Mouse (Mus musculus) heart, embryonic 11.5 days (tissue): ENCODE results near the gene Tef. TPM values are rescaled to one million over a fixed set of nuclear protein-coding genes. Genes with fewer than 3 reads are reported as not detected.

Source experiments
- ATAC-seq: fragments of 200-750 bp; cut with Nextera tagmentation; replicated peaks from 2 replicates; pipeline ENCODE4 v1.8.0; 2017; ENCODE audit warnings: moderate library complexity; ENCODE audit not compliant: insufficient number of reproducible peaks, low FRiP score, low TSS enrichment
- H3K27ac ChIP-seq: fragments of 300-500 bp; sonication (generic); 2 replicates; pipeline ENCODE4 v1.5.1; 2014; ENCODE audit warnings: mild to moderate bottlenecking, low read depth, low read length
- H3K27me3 ChIP-seq: fragments of 300-500 bp; sonication (generic); 2 replicates; pipeline ENCODE4 v1.6.1; 2014; ENCODE audit warnings: mild to moderate bottlenecking, low read length, mixed read lengths; ENCODE audit not compliant: control insufficient read depth, insufficient read depth
- H3K36me3 ChIP-seq: fragments of 300-500 bp; sonication (generic); 2 replicates; pipeline ENCODE4 v1.6.1; 2014; ENCODE audit warnings: mild to moderate bottlenecking, low read length, moderate library complexity, mixed read lengths; ENCODE audit not compliant: control insufficient read depth, insufficient read depth
- H3K4me1 ChIP-seq: fragments of 300-500 bp; sonication (generic); 2 replicates; pipeline ENCODE4 v1.6.1; 2014; ENCODE audit warnings: low read length; ENCODE audit not compliant: control insufficient read depth, insufficient read depth
- H3K4me2 ChIP-seq: fragments of 300-500 bp; sonication (generic); 2 replicates; pipeline ENCODE4 v1.6.1; 2014; ENCODE audit warnings: mild to moderate bottlenecking, moderate library complexity
- H3K4me3 ChIP-seq: fragments of 300-500 bp; sonication (generic); 2 replicates; pipeline ENCODE4 v1.5.1; 2014; ENCODE audit warnings: low read depth, low read length
- H3K9ac ChIP-seq: fragments of 300-500 bp; sonication (generic); 2 replicates; pipeline ENCODE4 v1.6.1; 2014; ENCODE audit warnings: mild to moderate bottlenecking, low read depth, low read length, moderate library complexity
- H3K9me3 ChIP-seq: fragments of 300-500 bp; sonication (generic); replicated peaks from 2 replicates; pipeline ENCODE4 v1.6.1; 2016; ENCODE audit warnings: low read length; ENCODE audit not compliant: control insufficient read depth
- WGBS: fragments of 180-500 bp; shearing (Covaris S2); extraction: QIAGEN DNeasy Blood & Tissue Kit; methylation state at CpG from one replicate; pipeline ENCODE4 v1.1.7; 2014; ENCODE audit not compliant: insufficient replicate concordance; 5-methylcytosine and 5-hydroxymethylcytosine counted together
- polyA plus RNA-seq: library from polyadenylated mRNA; unstranded; fragments of >200 nt; fragmentation: Nextera tagmentation; extraction: Ambion mirVana; gene quantifications from 2 replicates; pipeline ENCODE4 v1.2.1, GENCODE M21; 2014

The Tef gene
- polyA plus RNA-seq, 1 experiment from 2014 or later = 15.0 TPM

DNA sequence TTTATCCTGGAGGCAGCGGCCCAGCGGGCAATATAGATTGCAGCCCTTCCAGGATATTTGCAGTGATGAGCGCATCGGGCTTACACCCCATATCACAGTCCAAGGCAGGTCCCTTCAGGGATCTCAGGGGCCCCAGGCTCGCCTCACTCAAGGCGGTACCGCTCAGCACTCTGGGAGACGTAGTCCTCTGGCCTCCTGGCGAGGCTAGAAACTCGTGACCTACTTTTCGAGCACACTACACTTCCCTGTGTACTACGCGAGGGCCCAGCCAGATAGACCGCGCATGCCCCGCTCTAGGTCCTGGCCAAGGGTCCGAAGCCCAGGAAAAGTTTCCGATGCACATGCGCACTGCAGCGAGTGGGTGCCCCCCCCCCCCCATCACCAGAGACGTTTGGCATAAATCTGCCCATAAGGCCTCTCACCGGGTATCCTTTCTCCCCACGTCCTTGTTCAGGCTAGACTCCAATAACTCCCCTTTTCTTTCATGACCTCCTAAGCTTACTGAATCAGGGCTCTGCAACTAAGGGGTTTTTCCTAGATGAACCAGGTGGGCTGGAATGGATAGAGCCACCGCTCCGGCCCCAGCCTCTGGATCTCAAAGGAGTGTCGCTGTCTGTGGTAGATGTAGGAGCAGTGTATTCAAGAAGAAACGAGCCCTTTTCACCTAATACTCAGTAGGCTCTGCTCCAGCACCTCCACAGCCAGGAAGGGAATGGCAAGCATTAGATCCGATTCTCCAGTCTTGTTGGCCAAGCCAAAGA, 54.0 kb downstream of the Tef start:
- under 1% methylated on average over 28 of the region's 28 CpGs for WGBS
- Histone ChIP-seq H3K9ac (peak overlapping the region; percentile 88), H3K36me3 (peaks cover 6% of the 10 kb centered on the region; the same call in 1 of the 2 replicates), H3K9me3 (no peaks in the 10 kb centered on the region), H3K4me1 (peaks cover 8% of the 10 kb centered on the region), H3K4me2 (peak overlapping the region; percentile 83), H3K27me3 (no peaks in the 10 kb centered on the region), H3K27ac (peak overlapping the region; percentile 93), H3K4me3 (peak overlapping the region; percentile 87)
- ATAC-seq = peak; percentile 81

DNA sequence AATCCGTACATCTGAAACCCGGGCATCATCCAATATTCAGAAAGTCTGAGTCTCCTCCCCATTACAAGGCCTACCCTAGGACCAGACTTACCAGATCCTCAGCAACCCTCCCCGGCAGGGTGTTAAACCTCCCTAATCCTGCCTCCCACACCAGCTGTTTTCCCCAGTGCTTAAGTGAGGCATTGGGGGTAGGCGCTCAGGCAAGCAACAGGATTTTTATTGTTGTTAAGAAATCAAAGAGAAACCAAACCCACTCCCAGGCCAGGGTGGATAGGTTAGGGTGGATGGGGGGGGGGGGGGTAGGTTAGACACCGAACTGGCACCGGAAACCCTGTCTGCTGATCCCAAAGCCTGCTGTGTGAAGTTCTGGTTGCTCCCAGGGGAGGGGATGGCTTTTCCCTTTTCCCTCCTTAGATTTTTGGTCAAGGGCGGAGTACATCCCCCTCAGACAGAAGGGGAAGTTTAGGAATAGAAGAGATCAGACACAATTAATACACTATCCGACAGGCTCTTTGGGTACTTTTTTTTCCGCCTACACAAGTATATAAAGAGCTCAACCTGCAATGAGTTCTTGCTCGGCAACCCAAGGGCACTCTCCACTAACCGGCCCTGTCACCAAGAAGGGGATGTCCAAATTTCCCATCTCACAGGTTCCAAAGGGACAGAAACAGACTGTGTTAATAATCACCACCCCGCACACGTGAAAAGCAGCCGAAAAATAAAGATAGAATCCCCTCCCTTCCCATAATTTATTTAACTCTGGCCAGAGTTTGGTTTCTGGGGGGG, 54.9 kb downstream of the Tef start:
- H3K27me3 ChIP-seq = no peaks in the 10 kb centered on the region
- peak overlapping the region; percentile 83 for H3K4me2 ChIP-seq
- no peak for ATAC-seq
- H3K27ac ChIP-seq = peak overlapping the region; percentile 93
- H3K9ac ChIP-seq = peak overlapping the region; percentile 88
- no peaks in the 10 kb centered on the region for H3K9me3 ChIP-seq
- WGBS = under 1% methylated on average over 14 of the region's 14 CpGs
- peak overlapping the region; percentile 87 for H3K4me3 ChIP-seq
- H3K4me1 ChIP-seq = peaks cover 8% of the 10 kb centered on the region
- H3K36me3 ChIP-seq = no peaks in the 10 kb centered on the region

DNA sequence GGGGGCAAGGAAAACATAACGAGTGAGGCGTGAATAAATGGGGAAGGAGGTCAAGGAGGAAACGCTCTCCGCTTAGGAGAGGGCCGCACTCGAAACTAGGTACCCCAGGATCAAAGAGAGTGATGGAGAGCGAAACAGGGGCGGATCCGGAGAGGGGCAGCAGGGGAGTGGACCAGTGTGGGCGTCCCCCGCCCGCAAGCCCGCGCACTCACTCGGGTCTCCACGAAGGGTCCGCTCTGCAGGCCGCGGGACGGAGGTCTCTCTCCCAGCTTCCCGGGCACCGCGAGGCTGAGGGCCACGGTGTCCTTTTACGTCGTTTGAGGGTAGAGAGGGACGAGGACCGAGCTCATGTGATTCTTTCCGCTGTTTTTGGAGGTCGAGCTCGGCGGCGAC, 55.5 kb downstream of the Tef start:
- no peaks in the 10 kb centered on the region for H3K36me3 ChIP-seq
- H3K27ac ChIP-seq = peak overlapping the region; percentile 93
- H3K4me1 ChIP-seq = peaks cover 6% of the 10 kb centered on the region
- peak overlapping the region; percentile 88 for H3K9ac ChIP-seq
- H3K27me3 ChIP-seq = no peaks in the 10 kb centered on the region
- H3K4me3 ChIP-seq = peak overlapping the region; percentile 87
- 0% methylated on average over 33 of the region's 33 CpGs for WGBS
- H3K9me3 ChIP-seq = no peaks in the 10 kb centered on the region
- ATAC-seq = peak; percentile 36; the same call in 1 of the 2 replicates
- peak overlapping the region; percentile 83 for H3K4me2 ChIP-seq

DNA sequence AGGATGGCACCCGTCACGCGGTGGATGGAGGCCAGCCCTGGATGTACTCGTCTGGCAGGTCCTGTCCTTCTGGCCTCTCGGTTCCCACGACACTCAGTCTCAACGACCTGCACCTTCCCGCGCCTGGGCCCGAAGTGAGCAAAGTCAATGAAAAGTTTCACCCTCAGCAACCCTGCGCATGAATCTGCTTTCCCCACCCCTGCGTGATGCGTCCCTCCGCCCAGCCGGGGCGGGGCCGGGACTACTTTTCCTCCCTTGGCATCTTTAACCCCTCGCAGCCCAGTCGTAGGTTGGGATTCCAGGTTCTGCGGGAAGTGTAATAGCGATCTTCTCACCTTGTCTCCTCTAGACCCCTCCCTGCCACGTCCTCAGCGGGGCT, 55.9 kb downstream of the Tef start:
- Histone ChIP-seq H3K27me3 (no peaks in the 10 kb centered on the region), H3K27ac (peak overlapping the region; percentile 93), H3K4me1 (peaks cover 4% of the 10 kb centered on the region; the same call in 1 of the 2 replicates), H3K4me3 (peak overlapping the region; percentile 87), H3K9ac (peak overlapping the region; percentile 88), H3K36me3 (no peaks in the 10 kb centered on the region), H3K9me3 (no peaks in the 10 kb centered on the region), H3K4me2 (peak overlapping the region; percentile 83)
- WGBS = under 1% methylated on average over 23 of the region's 23 CpGs
- peak; percentile 39 for ATAC-seq

DNA sequence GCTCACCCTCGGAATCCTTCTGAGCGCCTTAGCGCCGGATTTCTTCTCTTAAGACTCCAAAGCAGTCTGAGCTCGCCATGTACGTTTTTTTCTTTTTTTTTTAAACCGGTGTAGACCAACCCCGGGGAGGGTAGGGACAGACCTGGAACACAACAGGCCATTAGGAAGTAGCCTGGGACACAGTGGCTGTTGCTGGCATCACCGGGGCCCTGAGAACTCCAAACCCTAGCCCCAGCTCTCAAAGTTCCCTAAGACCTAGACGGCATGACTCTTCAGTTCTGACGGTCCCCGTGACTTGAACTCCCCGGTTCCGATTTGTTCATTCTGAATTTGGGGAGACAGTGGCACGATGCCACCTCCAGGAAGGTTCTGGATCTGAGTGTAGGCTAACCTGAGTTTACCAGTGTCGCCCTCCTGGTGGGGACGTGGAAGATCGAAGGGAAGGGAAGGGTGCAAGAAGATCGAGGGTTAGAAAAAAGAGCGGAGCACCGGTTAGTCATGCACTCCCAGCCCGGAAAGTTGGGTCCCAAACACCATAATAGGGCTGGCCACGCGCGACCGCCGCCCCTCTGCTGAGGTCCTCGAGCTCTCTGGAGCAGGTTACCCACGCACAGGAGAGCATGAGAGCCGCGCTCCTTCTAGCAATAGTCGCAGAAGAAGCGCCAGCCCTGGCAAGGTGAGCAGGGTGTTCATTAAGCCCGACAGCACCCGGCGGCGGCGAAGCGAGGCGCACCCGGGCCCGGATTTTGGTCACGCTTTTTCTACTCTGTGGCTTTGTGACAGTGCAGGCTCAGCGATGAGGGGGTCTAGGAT, 56.5 kb downstream of the Tef start, which contains the start of gene Tob2:
Gene Tob2 (minus strand): TSS at position 280 of the 813 bp plus-strand sequence.
- peak within 1 kb of the TSS; percentile 87 for H3K4me3 ChIP-seq
- H3K36me3 ChIP-seq = no peaks in the 10 kb centered on the region
- ATAC-seq = no peak
- H3K27ac ChIP-seq = peak within 1 kb of the TSS; percentile 93
- no peaks in the 10 kb centered on the region for H3K27me3 ChIP-seq
- 1% methylated on average over 44 of the region's 44 CpGs for WGBS
- peak within 1 kb of the TSS; percentile 83 for H3K4me2 ChIP-seq
- no peaks in the 10 kb centered on the region for H3K9me3 ChIP-seq
- H3K4me1 ChIP-seq = peaks cover 4% of the 10 kb centered on the region; the same call in 1 of the 2 replicates
- peak within 1 kb of the TSS; percentile 88 for H3K9ac ChIP-seq

DNA sequence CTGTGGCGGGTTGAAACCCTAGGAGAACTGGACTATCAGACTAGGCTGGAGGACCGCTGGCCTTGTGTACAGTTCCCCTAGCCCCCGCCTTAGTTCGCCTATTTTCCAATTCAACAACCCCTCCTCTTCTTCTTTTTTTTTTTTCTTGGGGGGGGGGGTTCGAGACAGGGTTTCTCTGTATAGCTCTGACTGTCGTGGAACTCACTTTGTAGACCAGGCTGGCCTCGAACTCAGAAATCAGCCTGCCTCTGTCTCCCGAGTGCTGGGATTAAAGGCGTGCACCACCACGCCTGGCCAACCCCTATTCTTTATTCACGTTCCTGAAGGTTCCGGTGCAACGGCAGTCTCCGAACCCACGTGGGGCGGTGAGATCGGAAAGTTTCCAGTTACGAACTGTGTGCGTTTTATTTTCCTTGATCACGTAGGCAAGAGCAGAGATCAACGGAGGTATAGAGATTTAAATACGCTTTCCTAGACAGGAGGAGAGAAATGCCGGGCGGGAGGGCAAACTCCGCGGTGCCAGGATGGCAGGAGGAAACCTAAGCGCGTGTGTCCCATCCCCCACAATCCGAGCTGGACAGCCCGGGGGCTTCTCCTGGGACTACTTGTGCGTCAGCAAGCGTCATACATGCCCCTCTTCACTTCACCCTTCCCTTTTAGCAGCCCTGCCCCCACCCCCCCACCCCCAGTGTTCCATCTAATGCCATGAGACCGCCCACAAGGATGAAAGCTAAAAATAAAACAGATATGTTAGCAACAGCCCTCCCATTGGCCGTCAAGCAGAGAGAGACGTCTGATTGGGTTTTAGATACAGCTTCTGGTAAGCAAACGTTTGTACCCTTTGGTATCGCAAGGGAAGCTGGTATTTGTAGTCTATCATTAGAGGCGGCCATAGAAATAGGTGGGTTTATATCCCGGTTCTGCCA, 57.4 kb downstream of the Tef start:
- peak overlapping the region; percentile 83 for H3K4me2 ChIP-seq
- no peaks in the 10 kb centered on the region for H3K36me3 ChIP-seq
- H3K4me3 ChIP-seq = peak overlapping the region; percentile 87
- H3K27me3 ChIP-seq = no peaks in the 10 kb centered on the region
- under 1% methylated on average over 39 of the region's 39 CpGs for WGBS
- peaks cover 4% of the 10 kb centered on the region; the same call in 1 of the 2 replicates for H3K4me1 ChIP-seq
- peak overlapping the region; percentile 88 for H3K9ac ChIP-seq
- no peaks in the 10 kb centered on the region for H3K9me3 ChIP-seq
- ATAC-seq = peak; percentile 68
- peak overlapping the region; percentile 93 for H3K27ac ChIP-seq

DNA sequence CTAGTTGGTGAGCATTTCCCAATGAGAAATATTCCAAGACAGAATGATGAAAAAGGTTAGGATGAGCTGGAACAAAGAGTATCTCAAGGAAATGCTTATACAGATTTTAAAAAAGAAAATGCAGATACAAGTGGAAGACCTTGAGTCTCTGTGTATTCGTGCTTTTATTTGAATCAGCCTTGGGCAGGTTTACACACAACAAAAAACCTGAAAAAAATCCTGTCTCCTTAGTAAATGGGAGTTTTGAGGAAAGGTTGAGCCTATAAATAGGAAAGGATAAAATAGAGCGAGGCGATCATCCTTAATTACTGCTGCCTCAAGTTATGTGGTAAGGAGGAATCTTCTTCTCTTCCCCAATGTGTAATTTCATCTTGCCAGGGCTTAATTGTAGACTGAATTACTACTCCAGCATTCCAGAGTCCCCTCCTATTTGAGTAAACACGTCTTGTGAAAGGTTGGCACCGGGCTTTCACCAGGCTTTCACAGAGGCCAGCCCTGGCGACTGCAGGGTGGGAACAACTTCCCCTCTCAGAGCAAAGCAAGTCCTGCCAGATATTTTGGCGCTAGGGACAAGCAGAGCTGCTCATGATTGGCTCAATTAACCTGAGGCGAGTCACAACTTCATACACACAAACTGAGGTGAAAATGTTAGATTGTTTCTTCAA, 58.4 kb downstream of the Tef start:
- H3K9ac ChIP-seq = no peak overlapping the region
- ATAC-seq = no peak
- H3K4me1 ChIP-seq = peaks cover 4% of the 10 kb centered on the region; the same call in 1 of the 2 replicates
- H3K27me3 ChIP-seq = no peaks in the 10 kb centered on the region
- no peaks in the 10 kb centered on the region for H3K9me3 ChIP-seq
- WGBS = 44% methylated on average over 8 of the region's 8 CpGs
- peaks cover 3% of the 10 kb centered on the region; the same call in 1 of the 2 replicates for H3K36me3 ChIP-seq
- H3K27ac ChIP-seq = peak overlapping the region; percentile 32; the same call in 1 of the 2 replicates
- H3K4me3 ChIP-seq = peak overlapping the region; percentile 87; the same call in 1 of the 2 replicates
- H3K4me2 ChIP-seq = peak overlapping the region; percentile 52
